Mouse (Mus musculus) right cerebral cortex, postnatal 14 days (tissue): ENCODE measurements around the gene Gdpd4.

Experiments
- DNase-seq: peaks from one replicate; pipeline ENCODE4 v3.0.0; 2022

Gdpd4 gene

DNA sequence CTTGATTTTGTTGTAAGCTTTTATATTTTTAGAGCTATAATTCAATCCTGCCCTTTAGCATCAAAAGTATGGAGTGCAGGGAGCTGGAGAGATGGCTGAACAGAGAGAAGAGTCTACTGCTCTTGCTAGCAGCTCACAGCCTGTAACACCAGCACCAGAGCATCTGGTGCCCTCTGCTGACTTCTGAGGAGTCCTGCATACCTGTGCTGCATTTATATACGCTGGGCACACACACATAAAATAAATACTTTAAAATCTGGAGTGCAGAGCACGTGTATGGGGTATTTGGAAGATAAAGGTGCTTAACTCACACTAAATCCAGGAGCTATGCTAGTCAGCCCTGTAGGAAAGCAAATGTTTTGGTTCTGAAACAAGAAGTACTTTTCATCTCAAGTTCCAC is 166.6 kb downstream of the Gdpd4 start:
- DNase-seq = no peak

DNA sequence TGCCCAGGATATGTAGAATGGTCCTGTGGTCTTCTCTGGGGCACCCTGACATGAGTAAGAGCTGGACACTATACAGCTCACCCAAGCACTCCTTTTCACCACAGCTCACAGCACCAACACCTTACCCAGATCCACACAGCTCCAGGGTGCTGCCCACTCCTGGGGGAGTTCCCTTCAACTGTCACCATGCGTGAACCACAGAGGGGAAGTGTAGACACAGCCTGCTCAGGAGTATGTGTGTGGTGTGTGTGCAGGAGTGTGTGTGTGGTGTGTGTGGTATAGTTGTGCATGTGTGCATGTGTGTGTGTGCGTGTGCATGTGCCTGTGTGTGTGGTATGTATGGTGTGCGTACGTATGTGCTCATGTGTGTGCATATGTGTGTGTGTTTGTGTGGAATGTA is 176.1 kb downstream of the Gdpd4 start:
- no peak for DNase-seq

DNA sequence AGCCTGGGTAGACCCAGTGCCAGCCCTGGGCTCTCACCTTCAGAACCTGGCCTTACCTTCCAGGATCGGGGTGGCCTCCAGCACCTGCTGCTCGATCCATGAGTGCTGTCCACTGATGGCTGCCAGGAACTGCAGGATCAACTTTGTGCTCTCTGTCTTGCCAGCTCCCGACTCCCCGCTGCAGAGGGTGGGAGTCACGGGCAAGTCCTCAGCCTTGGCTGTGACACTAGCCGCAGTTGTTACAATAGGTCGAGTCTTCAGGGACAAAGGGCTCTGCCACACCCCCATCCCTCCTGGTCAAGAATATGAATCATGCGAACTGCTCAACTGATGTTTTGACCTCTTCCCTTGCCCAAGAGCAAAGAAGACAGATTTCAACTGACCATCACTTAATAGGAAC is 177.8 kb downstream of the Gdpd4 start:
- DNase-seq = no peak
